Mouse (Mus musculus) urinary bladder, postnatal 25 days (tissue): ENCODE measurements around the gene Prmt2.

Experiments used
- DNase-seq: peaks from one replicate; pipeline ENCODE4 v3.0.0; 2022; ENCODE audit warnings: low spot score

Prmt2 gene

DNA sequence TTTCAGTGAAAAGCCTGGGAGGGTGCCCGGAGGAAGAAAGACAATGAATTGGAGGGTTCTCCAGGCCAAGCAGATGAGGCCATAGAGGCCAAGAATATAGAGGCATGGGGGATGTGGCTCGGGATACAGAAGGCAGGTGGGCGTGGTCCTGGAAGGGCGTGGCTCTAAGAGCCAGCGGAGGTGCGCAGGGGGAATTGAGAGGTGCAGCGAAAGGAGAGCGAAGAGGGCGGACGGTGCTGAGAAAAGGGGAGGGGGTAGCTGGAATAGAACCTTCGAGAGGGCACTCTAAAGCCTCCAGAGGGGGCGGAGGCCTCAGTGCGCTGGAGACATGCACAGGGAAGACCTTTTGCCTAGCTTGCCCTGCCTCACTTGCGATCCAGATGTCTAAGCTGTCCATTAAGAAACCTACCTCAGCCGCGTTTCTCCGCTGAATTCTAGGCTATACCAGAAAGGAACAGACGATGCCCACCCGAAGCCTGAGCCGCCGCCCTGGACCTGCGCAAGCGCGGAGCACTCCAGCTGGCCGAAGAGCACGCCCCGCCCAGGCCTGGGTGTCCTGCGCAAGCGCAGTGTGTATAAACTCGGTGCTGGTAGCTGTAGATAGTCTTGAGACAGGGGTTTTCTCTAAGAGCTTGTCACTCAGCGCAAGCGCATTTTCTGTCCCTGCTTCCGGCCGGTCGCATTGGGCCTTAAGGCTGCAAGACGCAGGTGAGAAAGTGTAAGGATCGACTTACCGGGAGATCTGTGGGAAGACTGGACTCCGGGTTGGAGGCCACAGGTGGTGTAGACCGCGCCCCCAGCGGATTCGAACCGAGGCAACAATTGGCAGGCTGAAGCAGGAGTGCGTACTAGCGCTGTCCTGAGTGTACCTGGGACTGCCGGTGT lies at the start of gene Prmt2:
Gene Prmt2 (minus strand): TSS at position 525 of the 885 bp plus-strand sequence.
- DNase-seq = peak; percentile 91

- no peak for DNase-seq
Measured at GRCm38 (mm10) chr10:76278541-76279097, 41.0 kb upstream of the Prmt2 start.

DNA sequence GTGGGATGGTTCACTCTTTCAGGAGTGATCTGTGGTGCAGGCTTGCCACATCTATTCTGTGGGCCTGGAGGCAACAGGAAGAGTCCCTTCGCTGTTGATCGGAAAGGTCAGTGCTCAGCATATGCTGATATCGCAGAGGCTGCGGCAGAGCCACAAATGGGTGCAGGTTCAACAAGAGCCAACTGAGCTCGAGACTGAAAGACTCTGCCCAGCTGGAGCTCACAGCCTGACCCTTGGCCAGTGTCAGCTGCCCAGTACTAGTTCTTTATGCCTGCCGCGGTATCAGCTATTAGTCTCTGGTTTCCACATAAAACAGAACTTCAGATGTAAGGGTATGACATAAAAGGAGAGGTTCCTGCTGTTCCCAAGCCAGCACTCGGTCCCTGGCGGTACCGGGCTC lies 37.6 kb upstream of the Prmt2 start:
- no peak for DNase-seq

DNA sequence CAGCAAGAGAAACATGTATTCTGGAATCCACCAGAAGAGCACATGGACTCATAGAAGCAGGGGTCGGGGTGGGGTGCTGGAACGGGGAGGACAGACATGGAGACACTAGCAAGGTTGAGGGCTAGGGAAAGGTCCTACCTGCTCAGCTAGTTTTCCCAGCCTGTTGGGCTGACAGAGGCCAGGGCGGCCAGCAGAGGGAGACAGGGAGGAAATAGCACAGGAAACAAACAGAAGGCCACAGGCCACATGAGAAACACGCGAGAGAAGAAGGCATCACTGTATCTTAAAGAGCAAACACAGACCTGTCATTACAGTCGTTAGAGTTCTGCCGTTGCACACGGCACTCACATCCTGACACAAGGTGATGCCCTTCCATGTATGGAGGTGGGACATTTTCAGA lies 33.6 kb upstream of the Prmt2 start:
- peak; percentile 55 for DNase-seq

GRCm38 (mm10) chr10:76262431-76262830 lies 24.8 kb upstream of the Prmt2 start:
- DNase-seq = no peak

GRCm38 (mm10) chr10:76261447-76261846 lies 23.8 kb upstream of the Prmt2 start:
- no peak for DNase-seq

- DNase-seq = no peak
Measured at GRCm38 (mm10) chr10:76260358-76261059, 22.8 kb upstream of the Prmt2 start.

DNA sequence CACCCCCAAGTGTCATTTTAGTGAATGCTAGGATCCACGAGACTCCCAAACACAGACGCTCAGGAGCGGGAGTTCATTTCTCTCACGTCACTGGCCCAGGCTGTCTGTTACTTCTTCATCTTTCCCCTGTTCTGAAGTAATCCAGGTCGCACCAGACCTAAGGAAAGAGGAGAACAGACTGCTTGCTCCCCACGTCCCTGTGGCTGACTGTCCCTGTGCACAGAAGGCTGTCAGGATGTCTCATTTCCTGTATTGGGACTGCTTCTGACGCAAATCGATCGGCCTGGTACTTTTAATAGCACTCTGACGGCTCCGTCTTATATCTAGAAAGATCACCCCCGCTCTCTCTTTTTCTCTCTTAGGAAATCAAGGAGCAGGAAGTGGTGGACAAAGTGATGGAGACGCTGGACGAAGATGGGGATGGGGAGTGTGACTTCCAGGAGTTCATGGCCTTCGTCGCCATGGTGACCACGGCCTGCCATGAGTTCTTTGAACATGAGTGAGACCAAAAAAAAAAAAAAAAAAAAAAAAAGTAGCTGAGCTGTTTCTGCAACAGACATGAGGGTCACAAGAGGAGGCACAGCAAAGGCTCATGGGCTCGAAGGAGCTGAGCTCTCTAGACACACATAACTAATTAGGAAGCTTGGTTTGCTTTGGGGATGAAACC lies 22.0 kb upstream of the Prmt2 start:
- DNase-seq = no peak

DNA sequence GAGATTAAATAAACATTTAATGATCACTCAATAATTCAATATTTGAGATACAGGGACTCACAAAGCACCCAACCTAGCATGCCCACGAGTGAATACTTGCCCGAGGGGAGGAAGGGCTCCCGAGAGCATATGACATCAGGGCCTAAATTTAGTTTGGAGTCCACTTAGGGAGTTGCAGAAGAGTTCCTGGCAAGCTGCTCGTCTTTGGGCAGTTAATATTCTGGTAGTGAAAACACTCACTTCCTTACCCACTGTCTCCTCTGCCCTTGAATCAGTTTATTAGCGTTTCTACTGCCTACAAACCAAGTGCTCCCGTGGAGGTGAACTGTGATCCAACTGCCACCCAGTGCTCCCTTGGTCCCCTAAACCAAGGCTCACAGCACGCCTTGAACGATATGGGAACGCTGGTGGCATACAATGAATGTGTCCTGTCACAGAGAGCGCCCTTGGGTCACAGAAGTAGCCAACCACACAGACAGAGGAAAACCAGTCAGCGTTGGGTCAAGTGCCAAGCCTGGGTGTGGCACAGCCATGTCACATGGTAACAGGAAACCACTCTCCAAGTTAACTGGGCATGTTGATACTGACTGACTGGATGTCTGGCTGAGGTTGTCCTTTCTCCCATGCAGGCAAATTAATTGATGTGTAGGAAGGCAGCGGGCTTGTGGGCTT lies 20.2 kb upstream of the Prmt2 start:
- DNase-seq = peak; percentile 26

DNA sequence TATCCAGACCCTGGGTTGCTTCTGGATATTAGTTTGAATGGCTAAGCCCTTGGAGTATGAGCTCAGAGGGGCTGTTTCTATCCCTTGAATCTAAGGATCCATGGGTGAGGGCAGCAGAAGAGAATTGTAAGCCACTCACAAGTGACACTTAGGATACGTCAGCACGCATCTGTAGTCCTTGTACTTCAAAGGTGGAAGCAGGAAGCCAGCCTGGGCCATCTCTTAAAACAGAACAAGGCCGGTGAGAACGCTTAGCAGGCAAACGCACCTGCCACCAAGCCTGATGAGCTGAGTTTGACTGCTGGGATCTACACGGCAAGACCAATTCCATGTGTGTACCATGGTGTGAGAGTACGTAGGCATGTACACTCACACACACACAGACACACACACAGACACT lies 19.6 kb upstream of the Prmt2 start:
- DNase-seq = no peak

DNA sequence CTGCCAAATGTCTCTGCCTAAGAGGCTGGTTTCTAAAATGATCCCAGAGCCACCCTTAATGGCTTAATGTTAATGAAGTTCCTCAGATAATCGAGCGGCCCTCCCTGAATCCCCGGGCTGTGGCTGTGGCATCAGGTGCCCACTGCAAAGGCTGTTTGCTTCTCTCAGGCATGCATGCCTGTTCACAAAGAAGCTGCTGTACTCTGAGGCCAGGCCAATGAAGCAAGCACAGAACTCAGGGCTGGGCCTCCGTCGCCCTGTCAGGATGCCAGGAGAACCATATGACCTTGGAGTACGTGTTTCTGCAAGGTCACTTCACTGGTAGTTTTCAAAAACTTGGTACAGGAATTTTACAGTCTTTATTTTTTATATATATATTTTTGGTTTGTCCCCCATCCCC lies 18.0 kb upstream of the Prmt2 start:
- no peak for DNase-seq

DNA sequence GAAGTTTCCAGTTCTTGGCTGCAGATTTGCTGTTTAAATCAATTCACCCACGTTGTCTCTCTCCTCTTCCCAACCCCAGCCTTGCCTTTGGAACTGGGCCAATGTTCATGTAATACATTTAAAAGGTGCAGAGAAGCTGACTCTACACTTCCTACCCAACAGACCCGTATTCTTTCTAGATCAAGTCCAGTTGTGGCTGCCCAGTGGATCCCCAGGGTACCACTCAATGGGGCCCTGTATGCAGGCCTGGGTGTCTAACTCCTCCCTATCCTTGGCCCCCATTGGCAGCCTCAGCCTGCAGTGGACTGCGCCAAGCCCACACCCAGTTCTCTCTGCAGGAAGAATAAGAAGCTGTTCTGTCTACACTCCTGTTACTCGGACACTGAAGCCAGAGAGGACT lies 15.9 kb upstream of the Prmt2 start, which contains the start of gene S100b:
Gene S100b (plus strand): TSS at position 318 of the 400 bp plus-strand sequence.
- peak; percentile 22 for DNase-seq

- DNase-seq = no peak
Measured at GRCm38 (mm10) chr10:76253079-76253478, 15.4 kb upstream of the Prmt2 start.

DNA sequence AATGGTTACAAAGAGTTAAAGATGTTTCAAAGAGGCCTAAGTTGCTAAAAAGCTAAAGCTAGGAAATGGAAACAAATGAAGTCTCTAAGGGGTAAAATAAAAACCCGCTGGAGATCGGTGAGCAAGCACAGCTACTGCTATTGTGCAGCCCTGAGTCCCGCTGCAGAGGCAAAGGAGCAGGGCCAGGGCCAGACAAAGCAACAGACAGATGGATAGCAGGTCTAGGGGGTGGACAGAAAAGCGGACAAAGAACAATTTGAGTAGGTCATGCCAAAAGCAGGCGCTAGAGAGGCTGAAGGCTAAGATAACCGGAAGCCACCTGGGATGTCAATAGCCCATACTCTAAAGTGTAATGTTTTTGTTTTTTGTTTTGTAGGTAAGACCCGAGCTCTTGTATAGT lies 13.2 kb upstream of the Prmt2 start:
- DNase-seq = no peak

- no peak for DNase-seq
Measured at GRCm38 (mm10) chr10:76248647-76248968, 10.9 kb upstream of the Prmt2 start.

DNA sequence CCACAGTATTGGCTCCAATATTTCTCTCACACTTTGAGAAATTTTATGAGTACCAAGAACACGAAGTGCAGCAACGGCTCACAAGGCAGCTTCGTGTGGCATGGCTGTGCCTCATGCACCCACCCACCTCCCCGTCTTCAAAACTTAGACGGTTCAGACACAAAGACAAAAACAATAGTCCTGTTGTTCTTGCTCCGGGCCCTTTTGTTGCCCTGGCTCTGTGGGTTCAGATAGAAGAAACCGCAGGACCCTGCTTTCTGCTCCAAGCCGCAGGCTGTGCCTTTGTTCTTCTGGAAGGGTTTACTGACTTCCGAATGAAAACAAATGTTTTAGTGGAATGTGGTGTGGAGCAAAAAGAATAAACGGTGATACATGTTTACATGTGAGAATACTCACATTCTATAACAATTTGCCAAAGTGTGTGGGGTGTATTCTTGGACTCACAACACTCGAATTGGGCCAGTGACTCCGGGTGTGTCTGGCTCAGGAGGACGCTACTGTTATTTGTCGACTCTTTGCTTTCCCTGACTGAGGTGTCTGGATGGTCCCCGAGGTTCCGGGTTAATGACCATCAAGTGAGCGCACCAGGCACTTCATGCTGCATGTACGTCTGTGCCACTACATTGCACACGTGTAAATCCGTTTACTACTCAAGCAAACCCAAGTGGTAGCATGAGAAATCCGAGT lies 10.4 kb upstream of the Prmt2 start:
- DNase-seq = no peak

DNA sequence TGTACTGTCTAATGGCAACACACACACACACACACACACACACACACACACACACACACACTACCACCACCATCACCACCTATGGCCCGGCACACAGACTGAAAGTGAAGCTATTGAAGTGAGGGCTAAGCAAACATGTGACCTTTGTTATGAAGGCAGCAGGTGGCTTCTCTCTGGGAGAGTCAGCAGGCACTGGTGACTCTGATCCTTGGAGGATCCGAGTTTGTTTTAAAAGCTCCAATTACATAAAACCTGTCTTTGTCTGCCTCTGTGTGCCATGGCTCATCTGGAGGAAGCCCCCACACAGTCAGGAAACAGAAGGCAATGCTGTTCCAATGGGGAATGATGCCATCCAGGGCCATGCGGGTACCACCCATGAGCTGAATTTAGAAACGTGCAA lies 8.9 kb upstream of the Prmt2 start:
- DNase-seq = no peak

GRCm38 (mm10) chr10:76245106-76245505 lies 7.4 kb upstream of the Prmt2 start:
- DNase-seq = no peak

DNA sequence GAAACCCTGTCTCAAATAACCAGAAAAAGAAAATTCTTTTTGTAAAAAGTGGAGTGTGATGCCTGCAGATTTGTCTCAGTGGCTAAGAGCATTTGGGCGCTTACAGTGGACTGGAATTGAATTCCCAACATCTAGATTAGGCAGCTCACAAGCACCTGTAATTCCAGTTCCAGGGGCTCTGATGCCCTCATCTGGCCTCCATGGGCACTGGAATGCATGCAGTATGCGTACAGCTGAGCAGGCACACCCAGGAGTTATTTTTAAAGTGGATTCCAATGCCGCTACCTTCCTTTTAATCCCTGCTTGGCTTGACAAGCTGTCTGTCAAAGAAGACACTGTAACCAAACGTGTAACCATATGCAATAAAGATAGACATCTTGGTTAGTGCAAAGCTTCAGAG lies 1.7 kb upstream of the Prmt2 start:
- no peak for DNase-seq

DNA sequence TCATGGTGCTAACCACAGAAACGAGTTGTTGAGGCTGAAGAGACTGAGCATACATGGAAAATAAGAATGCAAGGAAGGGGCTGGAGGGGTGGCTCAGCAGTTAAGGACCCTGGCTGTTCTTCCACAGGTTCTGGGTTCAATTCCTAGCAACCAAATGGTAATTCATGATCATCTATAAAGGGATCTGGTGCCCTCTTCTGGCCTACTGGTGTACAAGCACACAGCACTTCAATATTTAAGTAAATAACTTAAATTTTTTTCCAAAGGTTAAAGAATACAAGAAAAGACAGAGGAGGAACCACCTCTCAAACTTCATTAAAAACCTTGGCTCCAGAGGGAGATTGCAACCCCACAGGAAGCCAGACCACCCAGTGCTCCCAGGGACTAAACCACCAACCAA lies 8.0 kb downstream of the Prmt2 start:
- DNase-seq = no peak

DNA sequence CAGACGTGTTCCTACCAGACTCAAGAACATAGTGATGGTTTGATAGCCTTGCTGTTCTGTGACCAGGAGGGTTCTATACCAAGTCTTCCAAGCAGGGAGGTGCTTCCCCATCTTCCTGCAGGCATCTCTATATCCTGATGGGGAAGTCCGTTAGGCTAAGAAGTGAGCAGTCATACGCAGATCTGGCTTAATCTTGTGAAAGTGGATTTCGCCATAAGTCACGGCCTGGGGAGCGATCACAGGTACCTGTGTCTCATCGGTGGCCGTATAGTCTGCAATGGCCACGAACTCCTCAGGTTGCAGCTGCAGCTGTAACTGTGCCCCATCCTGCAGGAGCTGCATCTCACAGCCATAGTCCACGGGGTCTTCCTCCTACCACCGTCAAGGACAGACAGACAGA lies 11.7 kb downstream of the Prmt2 start:
- DNase-seq = no peak
